Mouse (Mus musculus) lung, postnatal 0 days (tissue): ENCODE measurements around the gene Tcte1. TPM values are rescaled to one million over a fixed set of nuclear protein-coding genes. Genes with fewer than 3 reads are reported as not detected.

Source experiments
- ATAC-seq: fragments of 200-750 bp; cut with Nextera tagmentation; 2 replicates; pipeline ENCODE4 v1.8.0; 2017; ENCODE audit warnings: moderate library complexity
- DNase-seq: peaks from one replicate; pipeline ENCODE4 v3.0.0-alpha.2; 2016; ENCODE audit warnings: low spot score
- H3K27ac ChIP-seq: fragments of 300-500 bp; sonication (generic); 2 replicates; pipeline ENCODE4 v1.5.1; 2014; ENCODE audit warnings: antibody characterized with exemption, mild to moderate bottlenecking, low read length, mixed read lengths
- H3K27me3 ChIP-seq: fragments of 300-500 bp; sonication (generic); replicated peaks from 2 replicates; pipeline ENCODE4 v1.6.1; 2014; ENCODE audit warnings: low read length, mixed read lengths; ENCODE audit not compliant: insufficient read depth
- H3K36me3 ChIP-seq: fragments of 300-500 bp; sonication (generic); 2 replicates; pipeline ENCODE4 v1.6.1; 2014; ENCODE audit warnings: low read length, mixed read lengths; ENCODE audit not compliant: insufficient read depth
- H3K4me1 ChIP-seq: fragments of 300-500 bp; sonication (generic); 2 replicates; pipeline ENCODE4 v1.6.1; 2014; ENCODE audit warnings: antibody characterized with exemption, low read depth, low read length, mixed read lengths; ENCODE audit not compliant: insufficient read depth
- H3K4me2 ChIP-seq: fragments of 300-500 bp; sonication (generic); replicated peaks from 2 replicates; pipeline ENCODE4 v1.6.1; 2014; ENCODE audit warnings: low read depth, mild to moderate bottlenecking, low read length, moderate library complexity, mixed read lengths
- H3K4me3 ChIP-seq: fragments of 300-500 bp; sonication (generic); 2 replicates; pipeline ENCODE4 v1.5.1; 2014; ENCODE audit warnings: low read depth, low read length
- H3K9ac ChIP-seq: fragments of 300-500 bp; sonication (generic); replicated peaks from 2 replicates; pipeline ENCODE4 v1.6.1; 2014; ENCODE audit warnings: low read depth, mild to moderate bottlenecking
- H3K9me3 ChIP-seq: fragments of 300-500 bp; sonication (generic); 2 replicates; pipeline ENCODE4 v1.6.1; 2016; ENCODE audit warnings: low read length, mixed read lengths
- CTCF ChIP-seq: IDR thresholded peaks from 2 replicates; pipeline ENCODE4 v1.5.1; 2016; ENCODE audit warnings: antibody characterized with exemption, mild to moderate bottlenecking
- EP300 ChIP-seq: IDR thresholded peaks from 2 replicates; pipeline ENCODE4 v1.6.1; 2016; ENCODE audit warnings: antibody characterized with exemption, mild to moderate bottlenecking, control low read depth
- WGBS: fragments of 180-500 bp; shearing (Covaris S2); extraction: QIAGEN DNeasy Blood & Tissue Kit; methylation state at CpG from one replicate; pipeline ENCODE4 v1.1.7; 2014; 5-methylcytosine and 5-hydroxymethylcytosine counted together
- polyA plus RNA-seq: library from polyadenylated mRNA; unstranded; fragments of >200 nt; fragmentation: Nextera tagmentation; extraction: Ambion mirVana; gene quantifications from 2 replicates; pipeline ENCODE4 v1.2.1, GENCODE M21; 2015

The Tcte1 gene
- polyA plus RNA-seq: 2.7 and 2.8 TPM in 2 replicates

DNA sequence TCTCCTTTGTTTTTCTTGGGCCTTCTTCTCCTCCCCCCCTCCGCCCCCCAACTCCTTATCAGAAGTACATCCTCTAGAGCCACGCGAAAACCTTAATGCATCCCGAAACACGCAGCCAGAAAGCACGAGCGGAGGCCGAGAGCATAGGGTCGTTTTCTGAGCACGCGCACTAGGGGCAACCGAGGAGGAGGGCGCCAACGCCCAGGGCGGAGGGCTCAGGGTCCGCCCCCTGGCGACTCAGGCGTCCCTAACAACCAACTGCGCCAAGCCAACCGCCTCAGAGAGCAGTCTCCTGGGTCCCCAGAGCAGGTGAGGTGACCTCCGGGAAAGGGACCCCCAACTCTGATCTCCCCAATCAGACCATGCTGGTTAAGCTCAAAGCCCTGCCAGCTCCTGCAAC lies at the start of gene Tcte1:
Gene Tcte1 (plus strand): TSS at position 172 of the 400 bp plus-strand sequence.
- Histone ChIP-seq H3K36me3 (no peaks in the 10 kb centered on the region), H3K4me1 (peaks cover 4% of the 10 kb centered on the region; the same call in 1 of the 2 replicates), H3K9me3 (no peaks in the 10 kb centered on the region), H3K4me2 (peak within 1 kb of the TSS; percentile 51), H3K9ac (0 out of 2 replicates have a peak within 1 kb of the TSS, but pooled peaks have one; percentile 23), H3K4me3 (peak within 1 kb of the TSS; percentile 20; the same call in 1 of the 2 replicates), H3K27ac (no peak within 1 kb of the TSS), H3K27me3 (0 out of 2 replicates have a peak, but pooled peaks cover 3% of the 10 kb centered on the region)
- 1% methylated on average over 20 of the region's 21 CpGs for WGBS
- DNase-seq: no peak
- ATAC-seq: peak; percentile 62
- TF ChIP-seq CTCF (peak; percentile 16; the same call in 1 of the 2 replicates), EP300 (no peak)

DNA sequence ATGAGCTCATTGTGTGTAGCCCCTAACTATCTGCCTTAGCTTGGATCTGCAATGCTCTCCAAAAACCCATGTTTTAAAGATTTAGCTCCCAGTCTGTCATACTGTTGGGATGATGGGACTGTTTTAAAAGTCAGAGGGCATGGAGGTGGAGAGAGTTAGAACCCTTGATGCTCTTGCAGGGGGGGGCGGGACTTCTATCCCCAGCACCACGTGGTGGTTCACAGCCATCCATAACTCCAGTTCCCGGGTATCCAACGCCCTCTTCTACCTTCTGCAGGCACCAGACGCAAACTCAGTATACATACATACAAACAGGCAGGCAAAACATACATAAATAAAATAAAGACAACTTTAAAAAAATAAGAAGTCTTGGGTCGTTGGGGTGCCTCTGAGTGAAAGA lies 49.6 kb upstream of the Tcte1 start:
- H3K27me3 ChIP-seq: no peaks in the 10 kb centered on the region
- no peaks in the 10 kb centered on the region for H3K36me3 ChIP-seq
- TF ChIP-seq CTCF (no peak), EP300 (no peak)
- DNase-seq (no peak), ATAC-seq (no peak)
- H3K4me2 ChIP-seq: no peak overlapping the region
- no peak overlapping the region for H3K27ac ChIP-seq
- no peaks in the 10 kb centered on the region; the same call in 1 of the 2 replicates for H3K4me1 ChIP-seq
- H3K4me3 ChIP-seq: no peak overlapping the region
- H3K9ac ChIP-seq: no peak overlapping the region
- no peaks in the 10 kb centered on the region for H3K9me3 ChIP-seq
- WGBS: 71% methylated on average over 6 of the region's 6 CpGs

DNA sequence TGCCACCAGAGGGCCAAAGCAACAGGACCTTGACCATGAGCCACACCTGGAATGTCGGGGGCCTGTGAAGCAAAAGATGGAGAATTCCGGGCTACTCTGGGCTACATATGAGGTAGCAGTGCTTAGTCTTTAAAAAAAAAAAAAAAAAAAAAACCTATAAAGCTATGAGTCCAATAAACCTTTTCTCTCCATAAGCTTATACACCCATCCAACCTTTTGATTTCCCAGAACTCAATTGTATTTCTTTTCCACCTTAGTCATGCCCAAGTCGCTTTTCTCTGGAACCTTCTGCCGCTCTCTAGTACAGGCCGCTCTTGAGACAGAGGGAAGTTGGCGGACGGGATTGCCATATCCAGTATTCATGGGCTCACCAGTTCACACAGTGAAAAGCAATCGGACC lies 49.1 kb upstream of the Tcte1 start:
- ATAC-seq (no peak), DNase-seq (no peak)
- H3K27ac ChIP-seq: no peak overlapping the region
- H3K4me3 ChIP-seq: peak overlapping the region; percentile 28; the same call in 1 of the 2 replicates
- no peaks in the 10 kb centered on the region for H3K27me3 ChIP-seq
- no peaks in the 10 kb centered on the region for H3K9me3 ChIP-seq
- no peaks in the 10 kb centered on the region for H3K36me3 ChIP-seq
- no peaks in the 10 kb centered on the region; the same call in 1 of the 2 replicates for H3K4me1 ChIP-seq
- peak overlapping the region; percentile 52; the same call in 1 of the 2 replicates for H3K4me2 ChIP-seq
- no peak overlapping the region for H3K9ac ChIP-seq
- WGBS: 75% methylated on average over 8 of the region's 8 CpGs
- TF ChIP-seq CTCF (no peak), EP300 (no peak)

DNA sequence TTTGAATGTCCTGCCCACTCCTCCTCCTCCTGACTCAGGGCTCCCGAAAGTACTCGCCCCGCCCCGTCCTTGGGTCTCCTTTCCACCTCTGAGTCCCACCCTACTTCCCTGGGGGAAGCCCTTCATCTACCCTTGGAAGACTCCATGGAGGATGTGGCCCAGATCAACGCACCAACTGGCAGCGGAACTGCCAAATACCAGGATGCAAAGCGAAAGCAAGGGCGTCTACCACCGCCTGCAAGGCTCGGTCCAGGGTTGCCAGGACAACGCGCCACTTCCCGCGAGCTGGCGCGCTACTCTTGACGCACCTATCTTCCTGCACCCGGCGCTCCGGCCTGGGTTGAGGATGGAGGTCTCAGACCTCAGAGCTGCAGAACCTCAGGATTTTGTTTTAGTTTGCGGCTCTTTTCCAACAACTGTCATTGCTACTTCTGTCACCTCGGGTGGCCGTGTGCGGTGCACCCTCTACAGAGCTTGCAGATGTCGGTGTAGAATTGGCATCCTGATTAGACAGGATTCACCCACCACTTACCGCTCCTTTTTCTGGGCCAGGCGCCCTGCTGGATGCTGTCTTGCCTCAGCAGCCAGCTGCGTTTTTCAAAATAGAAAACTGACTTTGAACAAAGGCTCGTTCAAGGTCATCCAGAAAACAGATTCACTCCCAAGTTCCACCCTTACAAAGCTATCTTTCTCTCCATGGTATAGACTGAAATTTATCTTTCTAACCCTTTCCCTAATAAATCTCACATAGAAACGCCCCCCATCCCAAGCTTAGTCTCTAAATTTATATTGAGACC lies 48.4 kb upstream of the Tcte1 start, which contains the start of gene Spats1:
Gene Spats1 (minus strand): TSS at position 747 of the 797 bp plus-strand sequence.
- Histone ChIP-seq H3K27me3 (no peaks in the 10 kb centered on the region), H3K9me3 (no peaks in the 10 kb centered on the region), H3K4me1 (no peaks in the 10 kb centered on the region; the same call in 1 of the 2 replicates), H3K27ac (no peak within 1 kb of the TSS), H3K4me3 (peak within 1 kb of the TSS; percentile 28), H3K4me2 (peak within 1 kb of the TSS; percentile 52), H3K9ac (no peak within 1 kb of the TSS), H3K36me3 (no peaks in the 10 kb centered on the region)
- DNase-seq (peak; percentile 65), ATAC-seq (peak; percentile 63)
- TF ChIP-seq CTCF (no peak), EP300 (no peak)
- 3% methylated on average over 30 of the region's 30 CpGs for WGBS

DNA sequence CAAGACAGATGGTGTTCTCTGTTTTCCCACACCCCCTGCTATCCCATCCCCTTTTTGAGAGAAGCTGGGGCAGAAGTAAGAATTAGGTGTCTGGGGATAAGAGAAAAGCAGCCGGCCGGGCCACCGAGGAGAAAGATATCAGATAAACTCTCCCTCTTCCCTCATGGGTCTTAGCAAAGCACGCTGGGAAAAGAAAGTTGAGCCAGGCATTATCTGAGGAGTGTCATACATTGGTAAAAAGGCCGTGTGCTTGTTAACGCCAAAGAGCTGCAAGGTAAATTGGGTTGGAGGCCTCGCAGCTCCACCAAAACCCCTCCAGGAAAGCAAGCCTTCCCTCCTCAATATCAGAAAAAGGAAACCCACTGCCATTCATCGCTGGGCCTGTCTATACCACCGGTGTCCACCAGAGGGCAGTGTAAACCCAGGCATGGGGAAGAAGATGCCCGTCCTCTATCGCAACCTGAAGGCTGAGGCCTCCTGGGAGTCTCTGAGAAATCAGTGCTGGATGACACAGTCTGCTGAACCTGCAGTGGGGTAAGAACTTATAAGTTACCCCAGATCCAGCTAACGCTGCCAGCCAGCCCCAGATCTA lies 44.9 kb upstream of the Tcte1 start:
- H3K9me3 ChIP-seq: no peaks in the 10 kb centered on the region
- WGBS: 11% methylated on average over 12 of the region's 12 CpGs
- no peak; the same call in 1 of the 2 replicates for ATAC-seq
- no peak overlapping the region for H3K4me3 ChIP-seq
- no peak overlapping the region for H3K27ac ChIP-seq
- DNase-seq: peak; percentile 71
- H3K4me1 ChIP-seq: no peaks in the 10 kb centered on the region; the same call in 1 of the 2 replicates
- H3K36me3 ChIP-seq: no peaks in the 10 kb centered on the region
- H3K27me3 ChIP-seq: no peaks in the 10 kb centered on the region
- no peak overlapping the region for H3K9ac ChIP-seq
- H3K4me2 ChIP-seq: no peak overlapping the region
- no peak for TF ChIP-seq EP300
- TF ChIP-seq CTCF: peak; percentile 98

DNA sequence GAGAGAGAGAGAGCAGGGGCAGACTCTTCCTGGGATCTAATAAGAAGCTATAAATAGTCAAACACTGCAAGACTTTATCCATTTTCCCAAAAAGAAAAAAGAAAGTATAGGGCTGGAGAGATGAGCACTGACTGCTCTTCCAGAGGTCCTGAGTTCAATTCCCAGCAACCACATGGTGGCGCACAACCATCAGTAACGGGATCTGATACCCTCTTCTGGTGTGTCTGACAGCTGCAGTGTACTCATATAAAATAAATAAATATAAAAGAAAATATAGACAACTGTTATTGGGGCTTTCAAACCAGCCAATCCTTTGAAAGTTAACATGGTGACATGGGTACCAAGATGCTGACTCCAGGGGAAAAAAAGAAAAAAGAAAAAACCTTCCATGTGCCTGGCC lies 42.8 kb upstream of the Tcte1 start:
- WGBS: 28% methylated on average over 2 of the region's 2 CpGs

More for the DNA sequence above, 42.8 kb upstream of the Tcte1 start:
- DNase-seq (no peak), ATAC-seq (no peak)
- Histone ChIP-seq H3K4me3 (no peak overlapping the region), H3K4me2 (no peak overlapping the region), H3K9me3 (no peaks in the 10 kb centered on the region), H3K27ac (no peak overlapping the region), H3K4me1 (no peaks in the 10 kb centered on the region), H3K36me3 (no peaks in the 10 kb centered on the region), H3K9ac (no peak overlapping the region), H3K27me3 (no peaks in the 10 kb centered on the region)
- TF ChIP-seq CTCF: peak; percentile 36
- no peak for TF ChIP-seq EP300
